Comparison of ENCODE assay signal across 17 mouse cellular contexts in the genomic region with DNA sequence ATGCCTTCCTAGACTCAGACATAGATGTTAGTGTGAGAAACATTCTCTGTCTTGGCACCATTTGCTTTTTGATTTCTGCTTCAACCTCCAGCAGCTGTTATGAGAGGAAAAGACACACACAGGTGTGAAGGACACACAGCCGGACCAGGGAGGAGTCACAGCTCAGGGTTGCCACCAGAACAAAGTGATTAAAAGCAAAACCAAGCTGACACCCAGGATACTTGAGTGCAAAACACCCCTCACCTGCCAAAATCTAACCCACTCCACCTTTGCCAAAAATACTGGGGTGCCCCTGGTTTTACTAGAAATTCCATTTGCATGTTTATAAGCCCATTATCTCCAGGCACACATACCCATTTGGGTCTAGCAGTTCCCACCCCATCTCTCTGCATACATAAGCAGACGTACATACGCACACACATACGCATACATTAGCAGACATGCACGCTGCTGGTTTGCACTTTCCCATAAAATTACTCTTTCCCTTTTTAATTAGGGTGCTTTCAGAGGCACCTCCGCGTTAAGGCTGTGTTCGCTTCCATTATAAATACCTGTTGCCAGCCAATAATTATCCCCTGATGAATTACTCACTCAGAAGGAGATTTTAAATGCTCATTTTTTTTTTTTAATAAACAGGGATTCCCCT.
"Had no signal": no experiment of that assay in that cellular context is flagged by ENCODE, and none has a peak within 500 bp of the region (broad histone marks: within the 10 kb centered on the region; RNA-seq: fewer than 3 reads in every experiment).

No protein-coding gene starts in this region.

- ATAC-seq: liver, postnatal 0 days; midbrain, embryonic 16.5 days had no signal

- H3K27me3 ChIP-seq: liver, embryonic 13.5 days; liver, embryonic 15.5 days; lung, embryonic 15.5 days; neural tube, embryonic 12.5 days; stomach, embryonic 15.5 days had no signal

- H3K4me2 ChIP-seq: liver, embryonic 13.5 days; liver, embryonic 15.5 days; lung, embryonic 15.5 days; midbrain, embryonic 12.5 days; neural tube, embryonic 12.5 days; stomach, embryonic 15.5 days had no signal

- H3K4me1 ChIP-seq: lung, embryonic 15.5 days; neural tube, embryonic 12.5 days; stomach, embryonic 15.5 days had no signal

- H3K9me3 ChIP-seq: liver, embryonic 13.5 days; liver, embryonic 15.5 days; lung, embryonic 15.5 days; midbrain, embryonic 10.5 days; midbrain, embryonic 12.5 days; neural tube, embryonic 12.5 days; stomach, embryonic 15.5 days had no signal

- H3K4me3 ChIP-seq: liver, embryonic 13.5 days; liver, embryonic 15.5 days; lung, embryonic 15.5 days; midbrain, embryonic 10.5 days; midbrain, embryonic 12.5 days; myocyte; neural tube, embryonic 12.5 days; stomach, embryonic 15.5 days had no signal

- DNase-seq: liver, embryonic 13.5 days; liver, postnatal 0 days; lung, adult 2 months; lung, postnatal 14 days; midbrain, embryonic 14.5 days; right cerebral cortex, postnatal 14 days; thymus, adult 2 months; thymus, postnatal 36 days had no signal

- H3K36me3 ChIP-seq: liver, embryonic 13.5 days; liver, embryonic 15.5 days; lung, embryonic 15.5 days; midbrain, embryonic 10.5 days; midbrain, embryonic 12.5 days; neural tube, embryonic 12.5 days; stomach, embryonic 15.5 days had no signal

- H3K9ac ChIP-seq: liver, embryonic 13.5 days; liver, embryonic 15.5 days; liver, postnatal 0 days; lung, embryonic 15.5 days; midbrain, embryonic 12.5 days; neural tube, embryonic 12.5 days; stomach, embryonic 15.5 days had no signal

- H3K27ac ChIP-seq: liver, embryonic 13.5 days; liver, embryonic 15.5 days; lung, embryonic 15.5 days; midbrain, embryonic 10.5 days; midbrain, embryonic 12.5 days; neural tube, embryonic 12.5 days; stomach, embryonic 15.5 days; stomach, postnatal 0 days had no signal
